Mouse (Mus musculus) frontal cortex, postnatal 14 days (tissue): ENCODE results near the gene Tufm.

Source experiments
- DNase-seq, 2 experiments: peaks; one replicate each; pipeline ENCODE4 v3.0.0; 2022; ENCODE audit warnings: low spot score in 2 of 2

The Tufm gene

DNA sequence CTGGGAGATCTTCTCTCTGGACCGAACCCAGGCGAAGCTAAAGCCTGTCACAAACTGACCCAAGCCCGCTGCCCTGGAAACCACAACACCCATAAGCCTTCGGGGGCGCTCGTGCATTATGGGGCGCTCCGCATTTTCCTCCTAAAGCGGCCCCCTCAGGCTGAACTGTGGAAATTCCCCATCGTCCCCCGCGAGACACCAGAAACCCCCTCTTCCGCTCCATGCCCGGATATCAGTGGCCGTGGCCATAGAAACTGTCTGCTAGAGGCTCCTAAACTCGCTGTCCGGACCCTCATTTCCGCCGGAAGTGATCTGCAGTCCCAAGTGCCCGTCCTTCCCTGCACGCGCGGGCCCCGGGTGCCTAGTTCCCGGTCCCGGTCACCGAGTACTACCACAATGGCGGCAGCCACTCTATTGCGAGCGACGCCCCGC, at the start of gene Tufm:
TSS of gene Tufm (plus strand) at position 310 of the 432 bp plus-strand sequence.
- peak; percentile 95 to 96 for DNase-seq

DNA sequence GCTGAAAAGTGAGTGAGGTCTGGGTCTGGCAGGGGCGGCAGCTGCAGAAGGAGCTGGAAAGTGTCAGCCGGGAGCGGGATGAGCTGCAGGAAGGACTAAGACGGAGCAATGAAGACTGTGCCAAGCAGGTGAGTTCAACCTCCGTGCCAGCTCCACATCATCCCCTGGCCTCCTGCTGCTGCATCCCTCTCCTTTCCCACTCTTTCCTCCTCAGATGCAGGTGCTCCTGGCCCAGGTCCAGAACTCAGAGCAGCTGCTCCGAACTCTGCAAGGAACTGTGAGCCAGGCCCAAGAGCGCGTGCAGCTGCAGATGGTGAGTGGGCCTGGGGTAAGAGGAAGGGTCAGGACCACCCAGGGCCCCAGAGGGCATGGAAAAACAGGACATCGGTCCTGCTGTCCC, 47.0 kb upstream of the Tufm start:
- no peak for DNase-seq

DNA sequence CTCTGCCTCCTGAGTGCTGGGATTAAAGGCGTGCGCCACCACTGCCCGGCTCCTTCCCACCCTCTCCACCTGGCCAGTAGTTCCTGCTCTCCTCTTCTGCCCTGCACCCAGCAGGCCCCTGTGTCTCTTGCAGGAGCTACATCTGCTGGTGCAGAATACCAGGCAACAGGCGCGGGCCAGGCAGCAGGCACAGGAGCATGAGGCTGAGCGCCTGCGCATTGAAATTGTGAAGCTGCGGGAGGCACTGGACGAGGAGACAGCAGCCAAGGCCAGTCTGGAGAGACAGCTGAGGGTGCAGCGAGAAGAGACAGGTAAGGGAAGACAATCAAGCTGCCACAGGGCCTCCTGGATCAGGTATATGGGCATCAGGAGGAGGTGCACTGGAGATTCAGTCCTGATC, 43.2 kb upstream of the Tufm start:
- DNase-seq = no peak

DNA sequence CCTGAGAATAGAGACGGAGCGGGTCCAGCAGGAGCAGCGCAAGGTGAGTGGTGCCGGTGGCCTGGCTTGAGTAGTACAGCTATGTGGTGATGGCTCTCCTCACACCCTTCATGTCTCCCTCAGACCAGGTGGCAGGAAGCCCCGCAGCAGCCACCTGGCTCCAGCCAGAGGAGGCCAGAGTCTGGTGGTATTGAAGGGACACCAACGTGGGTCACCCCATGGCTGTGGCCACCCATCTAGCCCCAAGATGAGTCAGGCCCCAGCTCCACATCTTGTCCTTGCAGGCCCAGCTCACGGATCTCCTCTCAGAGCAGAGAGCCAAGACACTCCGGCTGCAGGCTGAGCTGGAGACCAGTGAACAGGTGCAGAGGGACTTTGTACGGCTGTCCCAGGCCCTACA, 42.6 kb upstream of the Tufm start:
- DNase-seq = no peak

DNA sequence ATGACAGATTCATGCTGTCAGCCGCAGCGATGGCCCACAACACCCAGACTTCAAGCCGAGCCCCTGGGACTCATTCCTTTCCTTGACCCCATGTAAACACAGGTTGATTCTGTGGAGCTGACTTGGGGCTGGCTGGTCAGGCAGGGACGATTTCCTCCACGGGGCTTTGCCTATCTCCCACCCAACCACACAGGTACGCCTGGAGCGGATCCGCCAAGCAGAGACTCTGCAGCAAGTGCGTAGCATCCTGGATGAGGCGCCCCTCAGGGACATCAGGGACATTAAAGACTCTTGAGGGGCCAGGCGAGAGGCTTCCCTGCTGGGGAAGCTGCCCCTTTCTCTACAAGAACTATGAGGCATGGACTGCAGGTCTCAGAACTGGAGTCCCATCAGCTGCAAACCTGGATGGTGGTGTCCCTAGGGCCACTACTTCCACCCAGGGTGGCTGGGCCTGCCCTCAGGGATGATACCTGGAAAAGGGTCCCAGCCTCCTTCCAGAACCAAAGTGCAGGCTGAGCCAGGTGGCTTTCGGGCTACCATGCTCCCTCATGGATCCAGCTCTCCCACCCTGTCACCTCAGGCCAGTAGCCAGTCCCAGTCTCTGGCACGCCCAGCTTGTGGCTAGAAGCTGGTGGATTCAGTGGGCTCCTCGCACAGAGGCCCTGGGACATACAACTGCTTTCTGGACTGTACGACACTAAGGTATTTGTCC, 41.9 kb upstream of the Tufm start:
- no peak for DNase-seq

DNA sequence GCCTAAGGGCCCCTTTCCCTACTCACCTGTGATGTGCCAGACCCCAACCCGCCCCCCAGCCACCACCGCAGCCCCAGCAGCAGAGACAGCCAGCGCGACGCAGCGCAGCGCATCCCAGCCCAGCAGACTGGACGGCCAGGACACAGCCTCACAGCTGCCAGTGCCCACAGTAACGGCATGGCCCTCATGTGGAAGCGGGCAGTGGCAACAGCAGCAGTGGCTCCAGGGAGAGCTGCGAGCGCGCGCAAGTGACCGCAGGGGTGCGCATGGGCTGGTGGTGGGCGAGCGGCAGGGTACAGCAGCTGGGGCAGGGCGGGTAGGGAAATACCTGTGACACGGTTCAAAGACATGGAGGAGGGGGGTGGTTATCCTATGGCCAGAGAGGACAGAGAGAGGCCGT, 40.9 kb upstream of the Tufm start:
- DNase-seq = no peak

DNA sequence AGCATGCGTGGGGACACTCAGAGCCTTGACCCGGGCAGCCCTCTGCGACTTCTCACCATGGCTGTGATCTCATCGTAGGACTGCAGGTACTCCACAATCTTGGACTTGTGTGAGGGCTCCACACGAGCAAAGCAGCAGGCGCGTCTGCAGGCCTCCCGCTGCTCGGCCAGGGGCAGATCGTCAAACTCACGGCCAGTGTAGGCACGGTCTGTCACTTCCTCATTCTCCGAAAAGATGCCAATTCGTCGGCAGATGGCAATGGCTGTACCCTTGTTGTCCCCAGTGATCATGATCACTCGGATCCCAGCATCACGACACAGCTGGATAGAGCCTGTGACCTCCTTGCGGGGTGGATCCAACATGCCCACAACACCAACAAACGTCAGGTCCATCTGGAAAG, 38.7 kb upstream of the Tufm start:
- DNase-seq = no peak

DNA sequence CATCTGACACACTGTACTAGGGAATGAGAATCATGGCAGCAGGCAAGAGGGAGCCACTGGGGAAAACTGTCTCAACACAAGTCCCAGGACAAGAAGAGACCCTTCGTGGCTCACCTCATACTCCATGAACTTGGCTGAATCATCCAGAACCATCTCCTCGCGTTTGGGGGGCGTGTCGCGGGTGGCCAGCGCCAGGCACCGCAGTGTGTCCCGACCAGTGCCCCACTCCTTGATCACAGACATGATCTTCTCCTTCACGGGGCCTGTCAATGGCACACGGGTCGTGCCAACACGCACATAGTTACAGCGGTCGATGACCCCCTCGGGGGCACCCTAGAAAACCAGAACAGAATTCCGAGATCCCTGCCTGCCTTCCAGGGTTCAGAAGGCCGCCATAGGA, 37.2 kb upstream of the Tufm start:
- DNase-seq = no peak

DNA sequence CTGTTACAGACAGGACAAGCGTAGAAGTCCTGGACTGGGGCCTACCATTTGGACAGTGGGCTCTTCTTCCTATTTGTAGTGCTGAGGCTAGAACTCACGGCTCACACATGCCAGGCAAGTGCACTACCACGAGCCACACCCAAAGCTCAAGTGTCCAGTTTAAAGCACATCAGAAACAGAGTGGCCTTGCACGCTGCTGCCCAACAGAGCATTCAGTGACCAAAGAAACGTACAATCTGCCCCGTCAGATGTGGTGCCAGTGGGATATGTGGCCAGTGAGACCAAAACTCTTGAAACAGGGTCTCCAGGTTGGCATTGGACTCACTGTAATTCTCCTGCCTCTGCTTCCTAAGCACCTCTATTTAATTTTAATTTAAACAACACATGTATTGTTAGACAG, 36.5 kb upstream of the Tufm start:
- no peak for DNase-seq

DNA sequence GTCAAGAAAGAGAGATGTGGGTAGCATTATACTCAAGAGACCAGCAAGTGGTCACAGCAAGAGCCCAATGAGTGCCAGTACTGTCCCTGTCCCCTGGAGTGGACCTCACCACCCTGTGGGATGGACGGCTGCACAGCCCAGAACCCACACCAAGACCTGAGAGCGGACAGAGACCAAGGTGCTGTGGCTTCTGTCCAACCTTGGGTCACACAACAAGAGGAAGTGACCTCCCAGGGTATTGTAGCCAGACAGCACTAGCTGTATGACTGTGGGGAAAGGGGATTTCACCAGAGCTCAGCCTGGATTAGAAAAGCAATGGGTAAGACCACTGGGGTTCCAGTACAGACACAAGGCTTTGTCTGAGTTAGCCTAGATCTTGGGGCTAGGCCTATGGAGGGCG, 34.9 kb upstream of the Tufm start:
- no peak for DNase-seq

DNA sequence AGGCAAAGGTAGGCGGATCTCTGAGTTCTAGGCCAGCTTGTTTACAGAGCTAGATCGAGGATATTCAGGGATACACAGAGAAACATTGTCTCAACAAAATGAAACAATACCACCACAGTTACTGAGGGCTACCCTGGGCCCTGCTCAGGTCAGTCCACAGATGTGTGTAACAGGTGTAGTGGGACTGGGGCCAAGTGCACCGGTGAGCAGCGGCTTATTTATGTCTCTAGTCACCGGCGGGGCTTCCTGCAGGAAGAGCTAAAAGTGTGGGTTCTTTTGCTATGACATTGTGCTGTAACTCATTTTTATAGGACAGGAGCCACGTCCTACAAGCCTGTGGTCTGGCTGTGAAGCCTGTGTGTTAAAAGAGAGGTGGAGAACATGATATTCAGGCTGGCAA, 33.3 kb upstream of the Tufm start:
- DNase-seq = no peak

DNA sequence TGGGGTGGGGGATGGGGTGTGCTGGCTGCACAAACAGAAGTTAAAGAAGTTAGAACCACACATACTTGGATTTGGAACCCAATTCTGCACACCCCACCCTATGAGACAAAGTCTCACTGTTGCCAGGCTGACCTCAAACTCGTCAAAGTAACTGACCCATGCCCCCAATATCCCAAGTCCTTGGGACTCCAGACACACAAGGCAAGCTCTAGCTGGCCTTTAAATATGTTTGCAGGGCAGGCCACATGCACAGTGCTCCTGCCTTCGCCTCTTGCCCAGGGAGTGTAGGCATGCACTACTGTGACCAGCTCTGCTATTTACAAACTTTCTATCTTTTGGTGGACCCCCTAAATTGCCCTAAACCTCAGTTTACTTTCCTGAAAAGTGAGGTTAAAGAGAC, 31.9 kb upstream of the Tufm start:
- no peak for DNase-seq

DNA sequence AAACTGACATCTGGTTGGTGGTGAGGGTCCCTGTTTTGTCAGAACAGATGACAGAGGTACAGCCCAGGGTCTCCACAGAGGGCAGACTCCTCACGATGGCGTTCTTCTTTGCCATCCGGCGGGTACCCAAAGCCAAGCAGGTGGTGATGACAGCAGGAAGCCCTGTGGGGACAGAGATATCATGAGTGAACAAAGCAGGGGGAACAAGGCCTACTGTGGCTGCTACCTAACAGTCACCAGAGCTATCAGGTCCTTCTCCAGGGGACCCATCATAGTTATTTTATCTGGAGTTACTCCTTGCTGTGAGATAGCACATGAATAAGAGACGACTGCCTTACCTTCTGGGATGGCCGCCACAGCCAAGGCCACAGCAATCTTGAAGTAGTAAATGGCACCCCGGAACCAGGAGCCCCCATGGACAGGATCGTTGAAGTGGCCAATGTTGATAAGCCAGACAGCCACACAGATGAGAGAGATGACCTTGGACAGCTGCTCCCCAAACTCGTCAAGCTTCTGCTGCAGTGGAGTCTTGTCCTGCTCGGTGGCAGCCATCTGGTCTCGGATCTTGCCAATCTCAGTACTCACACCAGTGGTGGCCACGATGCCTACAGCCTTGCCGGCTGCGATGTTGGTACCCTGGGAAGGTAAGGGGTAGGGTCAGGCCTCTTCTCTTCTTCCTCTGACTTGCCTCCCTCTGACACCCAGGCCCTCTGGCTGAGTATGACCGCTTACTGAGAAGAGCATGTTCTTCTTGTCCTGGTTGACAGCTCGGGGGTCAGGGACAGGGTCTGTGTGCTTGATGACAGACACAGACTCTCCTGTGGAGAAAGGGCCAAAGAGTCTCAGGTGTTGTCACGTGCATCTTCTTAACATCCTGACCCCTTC, 30.5 kb upstream of the Tufm start:
- no peak for DNase-seq

DNA sequence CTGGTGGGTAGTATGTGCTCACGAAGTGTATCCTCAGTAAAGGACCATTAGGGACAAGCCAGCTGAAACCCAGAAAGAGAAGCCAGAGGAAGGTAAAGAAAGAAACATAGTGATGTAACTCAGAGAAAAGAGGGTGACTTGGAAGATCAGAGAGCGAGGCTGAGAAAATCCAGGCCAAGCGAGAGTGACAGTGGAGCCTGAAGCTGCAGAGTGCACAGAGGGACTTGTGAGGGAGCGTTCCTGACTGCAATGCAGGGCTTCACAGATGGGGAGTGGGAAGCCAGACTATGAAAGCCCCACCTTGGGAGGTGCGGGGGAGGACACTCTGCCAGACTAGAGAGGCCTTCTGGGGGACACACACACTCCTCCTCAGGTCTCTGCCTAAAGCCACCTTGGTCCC, 28.9 kb upstream of the Tufm start:
- no peak for DNase-seq

DNA sequence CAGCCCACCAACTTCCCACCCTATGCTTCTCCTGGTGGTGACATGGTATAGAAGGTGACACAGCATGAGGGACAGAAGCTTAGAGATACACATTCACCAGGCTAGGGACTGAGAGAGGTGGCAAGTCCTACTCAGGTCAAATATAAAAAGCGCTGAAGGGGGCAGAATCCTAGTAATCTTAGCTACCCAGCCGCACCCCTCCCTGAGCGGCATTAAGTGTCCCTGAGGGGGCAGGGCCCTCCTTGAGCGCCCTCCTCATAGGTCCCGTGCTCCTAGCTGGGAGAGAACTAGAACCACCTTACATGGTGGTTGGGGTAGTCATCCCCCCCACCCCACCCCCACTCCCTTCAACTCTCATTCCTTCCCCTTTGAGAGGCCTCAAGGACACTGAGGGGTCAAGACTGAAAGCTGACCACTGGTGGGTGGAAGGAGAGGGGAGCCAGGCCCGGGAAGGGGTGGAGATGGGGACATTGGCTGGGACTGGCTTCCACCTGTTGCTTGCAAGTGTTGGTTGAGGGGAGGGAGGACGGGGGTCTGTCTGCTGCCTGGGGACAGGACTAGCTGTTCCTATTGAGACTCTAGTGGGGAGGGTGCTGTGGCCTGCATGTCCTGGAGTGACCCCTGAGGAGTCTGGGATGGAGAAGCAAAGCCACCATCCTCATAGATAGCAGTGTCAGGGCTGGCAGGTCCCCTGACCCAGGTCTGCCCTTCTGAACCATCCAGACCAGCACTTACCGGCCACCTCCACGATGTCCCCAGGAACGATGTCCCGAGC, 28.1 kb upstream of the Tufm start:
- DNase-seq = no peak

DNA sequence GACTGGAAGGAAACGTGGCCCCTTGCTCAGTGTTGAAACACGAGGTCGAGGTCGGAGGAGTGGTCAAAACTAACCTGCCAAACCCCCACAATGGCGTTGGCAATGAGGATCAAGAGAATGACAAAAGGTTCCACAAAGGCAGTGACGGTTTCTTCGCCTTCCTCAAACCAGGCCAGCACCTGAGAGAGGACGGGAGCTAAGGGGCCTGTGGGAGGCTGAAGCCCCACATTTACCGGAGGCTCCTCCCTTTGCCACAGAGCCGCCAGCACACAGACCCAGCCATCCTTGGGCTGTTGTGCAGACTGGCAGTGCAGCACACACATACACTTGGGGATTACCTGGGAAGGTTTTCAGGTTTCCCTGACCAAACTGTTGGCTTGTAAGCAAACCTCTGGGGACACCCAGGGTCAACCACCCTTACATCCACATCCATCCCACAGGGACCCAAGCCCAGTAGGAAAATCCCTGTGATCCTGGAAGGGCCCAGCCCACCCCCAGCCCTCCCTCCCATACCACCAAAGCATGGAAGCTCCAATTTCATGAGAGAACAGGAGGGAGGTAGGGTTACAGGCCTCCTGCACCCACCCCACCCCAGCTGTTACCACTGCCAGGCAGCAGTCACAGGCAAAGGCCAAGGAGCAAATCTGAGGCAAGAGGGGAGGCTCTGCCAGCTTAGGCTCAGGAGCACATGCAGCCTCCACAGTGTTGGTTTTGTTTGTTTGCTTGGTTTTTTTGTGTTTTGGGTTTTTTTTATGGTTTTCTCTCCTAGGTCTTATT, 26.4 kb upstream of the Tufm start:
- DNase-seq = no peak

DNA sequence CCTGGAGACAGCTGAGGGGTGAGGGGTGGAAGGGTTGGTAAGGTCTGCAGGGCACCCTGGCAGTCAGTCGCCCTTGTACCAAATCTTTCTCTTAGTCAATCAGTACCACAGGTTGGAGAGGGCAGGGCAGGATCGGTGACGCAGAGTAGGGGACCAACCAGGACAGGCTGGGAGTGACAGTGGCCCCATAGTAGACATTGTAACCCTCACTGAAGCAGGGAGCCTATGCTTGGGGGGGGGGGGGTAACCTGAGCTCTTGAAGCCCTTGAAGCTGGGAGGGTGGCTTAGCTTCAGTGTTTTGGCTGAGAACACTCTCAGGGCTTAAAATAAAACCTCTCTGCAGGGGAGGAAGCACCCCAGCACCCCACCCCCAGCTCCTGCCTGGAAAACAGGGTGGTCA, 25.5 kb upstream of the Tufm start:
- no peak for DNase-seq

DNA sequence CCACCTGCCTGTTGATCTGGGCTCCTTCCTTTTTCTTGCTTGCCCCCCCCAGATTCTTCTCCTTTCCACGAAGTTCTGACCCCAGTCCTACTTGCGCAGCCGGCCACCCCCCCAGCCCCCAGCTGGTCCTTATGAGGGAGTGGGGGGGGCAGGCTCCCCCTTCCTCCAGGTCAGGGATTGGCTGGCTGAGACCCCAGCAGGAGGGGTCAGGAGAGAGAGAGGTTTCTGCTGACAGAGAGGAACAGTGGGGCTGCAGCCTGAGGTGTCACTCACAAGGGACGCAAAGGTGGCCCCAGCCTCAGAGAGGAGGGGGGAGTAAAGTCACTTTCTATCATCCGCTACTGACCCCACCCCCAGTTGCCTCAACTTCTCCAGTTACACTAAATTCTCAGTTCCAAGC, 24.2 kb upstream of the Tufm start, which contains the start of gene Atp2a1:
TSS of gene Atp2a1 (minus strand) at position 105 of the 400 bp plus-strand sequence.
- no peak for DNase-seq

DNA sequence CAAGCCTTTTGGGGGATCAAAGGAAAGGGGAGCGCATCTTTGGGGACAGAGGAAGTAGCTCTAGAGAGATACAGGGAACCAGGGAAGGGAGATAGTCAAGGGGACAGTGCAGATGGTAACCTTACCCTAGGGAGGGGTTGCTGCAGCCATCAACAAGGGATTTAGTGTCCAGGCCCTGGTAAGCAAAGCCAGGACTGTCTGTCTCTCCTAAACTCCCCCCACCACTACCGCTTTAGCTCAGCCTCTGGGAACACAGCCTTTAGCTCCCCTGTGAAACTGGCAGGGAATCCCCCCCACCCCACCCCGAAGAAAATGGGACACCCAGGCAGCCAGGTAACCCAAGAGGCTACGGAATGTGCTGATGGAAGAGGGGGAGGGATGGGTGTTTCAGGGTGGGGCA, 23.6 kb upstream of the Tufm start:
- DNase-seq = no peak

DNA sequence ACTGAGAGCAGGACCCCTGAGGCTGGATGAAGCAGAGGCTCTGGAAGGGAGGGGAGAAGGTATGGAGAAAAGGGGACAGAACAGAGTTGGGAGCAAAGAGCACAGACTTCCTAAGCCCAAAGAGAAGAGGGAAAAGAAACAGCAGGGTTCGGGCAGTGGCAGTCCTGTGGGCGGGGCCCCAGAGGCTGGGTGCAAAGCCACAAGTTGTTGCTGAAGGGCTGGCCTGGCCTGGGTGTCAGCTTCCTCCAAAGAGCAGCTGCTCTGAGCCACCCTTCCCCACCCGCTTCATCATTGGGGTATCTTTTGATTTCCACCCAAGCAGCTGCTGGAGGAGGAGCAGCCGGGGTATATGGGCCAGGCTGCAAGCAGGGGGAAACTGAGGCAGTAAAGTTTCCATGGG, 23.0 kb upstream of the Tufm start:
- no peak for DNase-seq

DNA sequence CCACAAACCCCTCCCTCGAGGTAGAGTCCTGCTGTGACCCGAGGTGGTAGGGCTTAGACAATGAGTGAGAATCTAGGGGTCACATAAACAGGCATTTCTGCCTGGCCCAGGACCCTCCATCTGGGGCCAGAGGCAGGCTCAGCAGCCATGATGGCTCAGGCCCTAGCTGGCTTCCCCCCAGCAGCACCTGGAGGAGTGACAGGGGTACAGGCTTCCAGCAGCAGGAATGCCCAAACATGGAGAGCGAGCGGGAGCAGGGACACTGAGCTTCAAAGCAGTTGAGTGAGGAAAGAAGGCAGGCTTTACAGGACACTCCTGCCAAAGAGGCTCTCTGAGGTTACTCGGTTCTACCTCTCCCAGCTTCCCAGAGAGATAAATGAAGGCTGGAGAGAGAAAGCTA, 22.3 kb upstream of the Tufm start:
- no peak for DNase-seq
